Mouse (Mus musculus): Measurements from ENCODE around the gene Kmt2c. TPM values are rescaled to one million over a fixed set of nuclear protein-coding genes. Genes with fewer than 3 reads are reported as not detected.

The Kmt2c gene
- 18.7 and 19.8 TPM in 2 replicates for polyA plus RNA-seq (2014; fragmentation: Nextera tagmentation; extraction: Ambion mirVana)

GRCm38 (mm10) chr5:25498346-25498820, at the start of gene Kmt2c:
Gene Kmt2c (minus strand): TSS chr5:25498783.
- Histone ChIP-seq H3K27ac (ENCODE audit: low read depth, low read length) (peak within 1 kb of the TSS; percentile 99), H3K4me2 (ENCODE audit: low read depth) (peak within 1 kb of the TSS; percentile 81), H3K9ac (ENCODE audit: low read length) (peak within 1 kb of the TSS; percentile 95), H3K36me3 (ENCODE audit: control insufficient read depth, insufficient read depth, low read length) (no peaks in the 10 kb centered on the region), H3K9me3 (ENCODE audit: control insufficient read depth, low read length) (no peaks in the 10 kb centered on the region), H3K4me3 (ENCODE audit: low read depth, low read length) (peak within 1 kb of the TSS; percentile 98), H3K4me1 (ENCODE audit: control insufficient read depth, insufficient read depth, low read length) (peaks cover 8% of the 10 kb centered on the region; the same call in 1 of the 2 replicates), H3K27me3 (ENCODE audit: control insufficient read depth, insufficient read depth, low read length) (no peaks in the 10 kb centered on the region)
- WGBS: 0% methylated on average over 31 of the region's 54 CpGs
- ATAC-seq (ENCODE audit: insufficient read depth, low FRiP score, low TSS enrichment) (peak; percentile 13; the same call in 1 of the 2 replicates), DNase-seq (ENCODE audit: low spot score) (no peak)

- WGBS: 86% methylated on average over 2 of the region's 2 CpGs
- ATAC-seq (ENCODE audit: insufficient read depth, low FRiP score, low TSS enrichment): no peak
- DNase-seq (ENCODE audit: low spot score): no peak
Observed at GRCm38 (mm10) chr5:25546912-25547311, 48.3 kb upstream of the Kmt2c start.

GRCm38 (mm10) chr5:25544566-25544965, 46.0 kb upstream of the Kmt2c start:
- Histone ChIP-seq H3K9ac (ENCODE audit: low read length) (no peak overlapping the region), H3K27ac (ENCODE audit: low read depth, low read length) (no peak overlapping the region), H3K9me3 (ENCODE audit: control insufficient read depth, low read length) (no peaks in the 10 kb centered on the region), H3K4me3 (ENCODE audit: low read depth, low read length) (no peak overlapping the region), H3K36me3 (ENCODE audit: control insufficient read depth, insufficient read depth, low read length) (no peaks in the 10 kb centered on the region), H3K27me3 (ENCODE audit: control insufficient read depth, insufficient read depth, low read length) (no peaks in the 10 kb centered on the region), H3K4me1 (ENCODE audit: control insufficient read depth, insufficient read depth, low read length) (no peaks in the 10 kb centered on the region), H3K4me2 (ENCODE audit: low read depth) (no peak overlapping the region)
- WGBS: 90% methylated on average over 5 of the region's 5 CpGs
- no peak for DNase-seq (ENCODE audit: low spot score)
- ATAC-seq (ENCODE audit: insufficient read depth, low FRiP score, low TSS enrichment): no peak

More at GRCm38 (mm10) chr5:25546912-25547311, 48.3 kb upstream of the Kmt2c start:
- H3K9ac ChIP-seq (ENCODE audit: low read length): no peak overlapping the region
- H3K4me3 ChIP-seq (ENCODE audit: low read depth, low read length): no peak overlapping the region
- H3K27me3 ChIP-seq (ENCODE audit: control insufficient read depth, insufficient read depth, low read length): no peaks in the 10 kb centered on the region
- H3K36me3 ChIP-seq (ENCODE audit: control insufficient read depth, insufficient read depth, low read length): no peaks in the 10 kb centered on the region
- no peaks in the 10 kb centered on the region for H3K9me3 ChIP-seq (ENCODE audit: control insufficient read depth, low read length)
- H3K27ac ChIP-seq (ENCODE audit: low read depth, low read length): no peak overlapping the region
- H3K4me1 ChIP-seq (ENCODE audit: control insufficient read depth, insufficient read depth, low read length): no peaks in the 10 kb centered on the region
- no peak overlapping the region for H3K4me2 ChIP-seq (ENCODE audit: low read depth)

GRCm38 (mm10) chr5:25544061-25544460, 45.5 kb upstream of the Kmt2c start:
- Histone ChIP-seq H3K27ac (ENCODE audit: low read depth, low read length) (no peak overlapping the region), H3K9me3 (ENCODE audit: control insufficient read depth, low read length) (no peaks in the 10 kb centered on the region), H3K9ac (ENCODE audit: low read length) (no peak overlapping the region), H3K4me3 (ENCODE audit: low read depth, low read length) (no peak overlapping the region), H3K36me3 (ENCODE audit: control insufficient read depth, insufficient read depth, low read length) (no peaks in the 10 kb centered on the region), H3K4me2 (ENCODE audit: low read depth) (no peak overlapping the region), H3K27me3 (ENCODE audit: control insufficient read depth, insufficient read depth, low read length) (no peaks in the 10 kb centered on the region), H3K4me1 (ENCODE audit: control insufficient read depth, insufficient read depth, low read length) (no peaks in the 10 kb centered on the region)
- DNase-seq (ENCODE audit: low spot score) (no peak), ATAC-seq (ENCODE audit: insufficient read depth, low FRiP score, low TSS enrichment) (no peak)
- 94% methylated on average over 3 of the region's 3 CpGs for WGBS

DNA sequence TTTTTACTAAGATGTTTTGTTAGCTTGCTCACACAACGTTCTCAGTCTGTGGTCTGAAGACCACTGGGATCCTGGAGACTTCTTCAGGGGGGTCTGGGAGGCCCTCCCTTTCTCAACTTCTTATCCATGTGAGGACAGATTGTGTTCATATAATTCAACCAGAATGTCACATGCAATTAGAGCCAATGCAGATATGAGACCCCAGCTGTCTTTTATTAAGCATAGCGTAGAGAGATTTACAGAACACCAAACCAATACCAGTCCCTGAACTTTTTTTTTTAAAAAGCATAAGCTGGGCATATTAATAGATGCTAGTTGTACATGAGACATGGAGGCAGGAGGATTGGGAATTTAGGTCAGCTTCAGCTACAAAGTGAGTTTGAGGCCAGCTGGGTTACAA, 43.1 kb upstream of the Kmt2c start:
- Histone ChIP-seq H3K4me1 (ENCODE audit: control insufficient read depth, insufficient read depth, low read length) (no peaks in the 10 kb centered on the region), H3K27me3 (ENCODE audit: control insufficient read depth, insufficient read depth, low read length) (no peaks in the 10 kb centered on the region), H3K4me2 (ENCODE audit: low read depth) (no peak overlapping the region), H3K9me3 (ENCODE audit: control insufficient read depth, low read length) (no peaks in the 10 kb centered on the region), H3K27ac (ENCODE audit: low read depth, low read length) (no peak overlapping the region), H3K36me3 (ENCODE audit: control insufficient read depth, insufficient read depth, low read length) (no peaks in the 10 kb centered on the region), H3K4me3 (ENCODE audit: low read depth, low read length) (no peak overlapping the region), H3K9ac (ENCODE audit: low read length) (no peak overlapping the region)
- DNase-seq (ENCODE audit: low spot score) (no peak), ATAC-seq (ENCODE audit: insufficient read depth, low FRiP score, low TSS enrichment) (no peak)
- 71% methylated on average over 2 of the region's 2 CpGs for WGBS

- Histone ChIP-seq H3K4me2 (ENCODE audit: low read depth) (no peak overlapping the region), H3K4me3 (ENCODE audit: low read depth, low read length) (no peak overlapping the region), H3K9ac (ENCODE audit: low read length) (no peak overlapping the region), H3K9me3 (ENCODE audit: control insufficient read depth, low read length) (no peaks in the 10 kb centered on the region), H3K36me3 (ENCODE audit: control insufficient read depth, insufficient read depth, low read length) (no peaks in the 10 kb centered on the region), H3K4me1 (ENCODE audit: control insufficient read depth, insufficient read depth, low read length) (no peaks in the 10 kb centered on the region), H3K27ac (ENCODE audit: low read depth, low read length) (no peak overlapping the region), H3K27me3 (ENCODE audit: control insufficient read depth, insufficient read depth, low read length) (no peaks in the 10 kb centered on the region)
- DNase-seq (ENCODE audit: low spot score) (no peak), ATAC-seq (ENCODE audit: insufficient read depth, low FRiP score, low TSS enrichment) (no peak)
- WGBS: 89% methylated on average over 3 of the region's 3 CpGs
Observed at GRCm38 (mm10) chr5:25540921-25541320, 42.3 kb upstream of the Kmt2c start.

DNA sequence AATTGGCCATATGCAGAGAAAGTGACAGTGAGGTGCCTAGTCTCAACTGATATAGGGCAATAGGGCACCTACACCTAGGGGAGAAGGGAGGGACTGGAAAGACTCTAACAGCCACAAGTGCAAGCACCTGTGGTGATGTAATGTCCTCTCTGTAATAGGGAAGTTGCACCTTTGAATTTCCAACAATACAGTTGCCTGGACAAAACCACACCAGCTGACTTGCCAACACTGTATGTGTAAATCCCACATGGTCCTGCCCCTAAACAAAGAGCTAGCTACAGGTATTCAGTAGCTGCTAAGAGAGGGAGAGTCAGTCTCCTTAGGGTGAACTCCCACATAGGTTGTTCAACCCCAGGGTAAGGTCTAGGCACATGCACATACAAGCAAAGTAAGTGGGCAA, 41.8 kb upstream of the Kmt2c start:
- Histone ChIP-seq H3K36me3 (ENCODE audit: control insufficient read depth, insufficient read depth, low read length) (no peaks in the 10 kb centered on the region), H3K9ac (ENCODE audit: low read length) (no peak overlapping the region), H3K4me1 (ENCODE audit: control insufficient read depth, insufficient read depth, low read length) (no peaks in the 10 kb centered on the region), H3K4me2 (ENCODE audit: low read depth) (no peak overlapping the region), H3K4me3 (ENCODE audit: low read depth, low read length) (no peak overlapping the region), H3K9me3 (ENCODE audit: control insufficient read depth, low read length) (no peaks in the 10 kb centered on the region), H3K27me3 (ENCODE audit: control insufficient read depth, insufficient read depth, low read length) (no peaks in the 10 kb centered on the region), H3K27ac (ENCODE audit: low read depth, low read length) (no peak overlapping the region)
- ATAC-seq (ENCODE audit: insufficient read depth, low FRiP score, low TSS enrichment): no peak
- DNase-seq (ENCODE audit: low spot score): no peak

DNA sequence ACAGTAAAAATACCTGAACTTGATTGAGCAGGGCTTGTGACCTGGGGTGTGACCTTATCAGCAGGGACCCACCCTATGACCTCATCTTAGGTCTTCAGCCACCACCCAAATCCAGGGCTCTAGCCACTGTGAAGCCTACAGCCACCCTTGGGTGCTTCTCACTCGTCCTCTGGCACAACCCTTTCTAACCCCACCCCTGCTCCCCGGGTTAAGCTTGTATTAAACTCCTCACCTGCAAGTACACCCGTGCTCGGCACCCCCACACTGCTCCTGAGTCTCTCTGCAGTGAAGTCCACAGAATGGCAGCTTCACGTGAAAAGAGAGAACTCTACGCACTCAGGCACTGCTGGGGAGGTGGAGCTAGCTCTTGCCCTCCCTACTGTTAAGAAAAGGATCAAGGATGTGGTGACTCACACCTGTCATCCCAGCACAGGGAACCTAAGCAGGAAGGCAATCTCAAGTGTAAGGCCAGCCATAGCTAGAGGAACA, 38.4 kb upstream of the Kmt2c start:
- ATAC-seq (ENCODE audit: insufficient read depth, low FRiP score, low TSS enrichment) (no peak), DNase-seq (ENCODE audit: low spot score) (no peak)
- no peak overlapping the region for H3K27ac ChIP-seq (ENCODE audit: low read depth, low read length)
- no peak overlapping the region for H3K9ac ChIP-seq (ENCODE audit: low read length)
- H3K9me3 ChIP-seq (ENCODE audit: control insufficient read depth, low read length): no peaks in the 10 kb centered on the region
- 50% methylated on average over 6 of the region's 6 CpGs for WGBS
- no peaks in the 10 kb centered on the region for H3K27me3 ChIP-seq (ENCODE audit: control insufficient read depth, insufficient read depth, low read length)
- no peaks in the 10 kb centered on the region for H3K4me1 ChIP-seq (ENCODE audit: control insufficient read depth, insufficient read depth, low read length)
- no peak overlapping the region for H3K4me2 ChIP-seq (ENCODE audit: low read depth)
- H3K36me3 ChIP-seq (ENCODE audit: control insufficient read depth, insufficient read depth, low read length): no peaks in the 10 kb centered on the region
- no peak overlapping the region for H3K4me3 ChIP-seq (ENCODE audit: low read depth, low read length)

- Histone ChIP-seq H3K4me1 (ENCODE audit: control insufficient read depth, insufficient read depth, low read length) (no peaks in the 10 kb centered on the region), H3K27me3 (ENCODE audit: control insufficient read depth, insufficient read depth, low read length) (no peaks in the 10 kb centered on the region), H3K9ac (ENCODE audit: low read length) (no peak overlapping the region), H3K4me2 (ENCODE audit: low read depth) (no peak overlapping the region), H3K9me3 (ENCODE audit: control insufficient read depth, low read length) (no peaks in the 10 kb centered on the region), H3K27ac (ENCODE audit: low read depth, low read length) (no peak overlapping the region), H3K4me3 (ENCODE audit: low read depth, low read length) (no peak overlapping the region), H3K36me3 (ENCODE audit: control insufficient read depth, insufficient read depth, low read length) (no peaks in the 10 kb centered on the region)
- ATAC-seq (ENCODE audit: insufficient read depth, low FRiP score, low TSS enrichment) (no peak), DNase-seq (ENCODE audit: low spot score) (no peak)
- 56% methylated on average over 2 of the region's 2 CpGs for WGBS
Observed at GRCm38 (mm10) chr5:25536451-25536850, 37.9 kb upstream of the Kmt2c start.

All from neural tube, embryonic 11.5 days (tissue).